Mouse (Mus musculus): Measurements from ENCODE around the gene Gm4788. TPM values are rescaled to one million over a fixed set of nuclear protein-coding genes. Genes with fewer than 3 reads are reported as not detected.
"Not testable (repeated sequence)": the region's sequence is repeated elsewhere in the genome, so short reads cannot be mapped to it uniquely, and the experiment has no call there.

Gm4788 gene
- not detected in 2 replicates for polyA plus RNA-seq (2011; ENCODE audit: insufficient read length, low read depth, missing spikeins)

- H3K27ac ChIP-seq (ENCODE audit: insufficient read depth, low read length), result no peak within 1 kb of the TSS
- no peak for TF ChIP-seq CTCF (IDR thresholded peaks at IDR 0.05; ENCODE audit: borderline replicate concordance, insufficient read depth, low read length)
- no peak for TF ChIP-seq POLR2A (IDR thresholded peaks at IDR 0.05; ENCODE audit: low read depth, low read length)
- H3K4me1 ChIP-seq (ENCODE audit: control insufficient read depth, insufficient read depth, low read length), result no peaks in the 10 kb centered on the region
- no peak within 1 kb of the TSS for H3K4me3 ChIP-seq (ENCODE audit: insufficient read depth, low read length)
Measured at GRCm38 (mm10) chr1:139781143-139781542, at the start of gene Gm4788. Gene Gm4788, minus strand, starts transcription at chr1:139781243.

GRCm38 (mm10) chr1:139808594-139808993 lies 27.6 kb upstream of the Gm4788 start:
- no peaks in the 10 kb centered on the region for H3K4me1 ChIP-seq (ENCODE audit: control insufficient read depth, insufficient read depth, low read length)
- H3K4me3 ChIP-seq (ENCODE audit: insufficient read depth, low read length), result no peak overlapping the region
- no peak overlapping the region for H3K27ac ChIP-seq (ENCODE audit: insufficient read depth, low read length)
- TF ChIP-seq POLR2A (IDR thresholded peaks at IDR 0.05; ENCODE audit: low read depth, low read length) (no peak), CTCF (IDR thresholded peaks at IDR 0.05; ENCODE audit: borderline replicate concordance, insufficient read depth, low read length) (no peak)

- not testable (repeated sequence) for H3K4me3 ChIP-seq (ENCODE audit: insufficient read depth, low read length); H3K27ac ChIP-seq (ENCODE audit: insufficient read depth, low read length); H3K4me1 ChIP-seq (ENCODE audit: control insufficient read depth, insufficient read depth, low read length)
Measured at GRCm38 (mm10) chr1:139769913-139770312, 11.1 kb downstream of the Gm4788 start.

GRCm38 (mm10) chr1:139716681-139717080 lies 64.4 kb downstream of the Gm4788 start:
- not testable (repeated sequence) for H3K27ac ChIP-seq (ENCODE audit: insufficient read depth, low read length); H3K4me3 ChIP-seq (ENCODE audit: insufficient read depth, low read length); H3K4me1 ChIP-seq (ENCODE audit: control insufficient read depth, insufficient read depth, low read length)

- H3K4me3 ChIP-seq (ENCODE audit: insufficient read depth, low read length); H3K4me1 ChIP-seq (ENCODE audit: control insufficient read depth, insufficient read depth, low read length); H3K27ac ChIP-seq (ENCODE audit: insufficient read depth, low read length): not testable (repeated sequence)
Measured at GRCm38 (mm10) chr1:139716249-139716648, 64.8 kb downstream of the Gm4788 start.

GRCm38 (mm10) chr1:139649921-139650320 lies 131.1 kb downstream of the Gm4788 start:
- not testable (repeated sequence) for H3K4me3 ChIP-seq (ENCODE audit: insufficient read depth, low read length); H3K4me1 ChIP-seq (ENCODE audit: control insufficient read depth, insufficient read depth, low read length); H3K27ac ChIP-seq (ENCODE audit: insufficient read depth, low read length)

Other genes starting within 250 kb of the Gm4788 start
- not detected in 2 replicates for gene Cfhr1, start 221.0 kb downstream of the Gm4788 start, polyA plus RNA-seq (2011; ENCODE audit: insufficient read length, low read depth, missing spikeins)
- gene Cfhr2, start 77.5 kb upstream of the Gm4788 start, polyA plus RNA-seq (2011; ENCODE audit: insufficient read length, low read depth, missing spikeins), result not detected in 2 replicates